Mouse (Mus musculus) liver, embryonic 11.5 days (tissue): ENCODE measurements at regions not wholly inside any gene's neighbourhood (a gene's known extent, or its start where the extent isn't known, plus 50 kb on each side); places are given as distances from the start of the nearest gene placed in this dataset.

ENCODE experiments used
- ATAC-seq: fragments of 200-750 bp; cut with Nextera tagmentation; replicated peaks from 2 replicates; pipeline ENCODE4 v1.8.0; 2017; ENCODE audit warnings: moderate number of reproducible peaks, mild to moderate bottlenecking, moderate TSS enrichment, moderate library complexity; ENCODE audit not compliant: low FRiP score
- DNase-seq: peaks from one replicate; pipeline ENCODE4 v3.0.0-alpha.2; 2017; ENCODE audit warnings: low spot score
- H3K27ac ChIP-seq: fragments of 300-500 bp; sonication (generic); 2 replicates; pipeline ENCODE4 v1.5.1; 2014; ENCODE audit warnings: mild to moderate bottlenecking, low read depth, low read length, control low read depth
- H3K27me3 ChIP-seq: fragments of 300-500 bp; sonication (generic); replicated peaks from 2 replicates; pipeline ENCODE4 v1.6.1; 2014; ENCODE audit warnings: low read length, mixed read lengths; ENCODE audit not compliant: control insufficient read depth, insufficient read depth
- H3K36me3 ChIP-seq: fragments of 300-500 bp; sonication (generic); 2 replicates; pipeline ENCODE4 v1.6.1; 2014; ENCODE audit warnings: mild to moderate bottlenecking, low read length, moderate library complexity, mixed read lengths; ENCODE audit not compliant: control insufficient read depth, insufficient read depth
- H3K4me1 ChIP-seq: fragments of 300-500 bp; sonication (generic); replicated peaks from 2 replicates; pipeline ENCODE4 v1.6.1; 2014; ENCODE audit warnings: low read length, mixed read lengths; ENCODE audit not compliant: control insufficient read depth, insufficient read depth
- H3K4me2 ChIP-seq: fragments of 300-500 bp; sonication (generic); 2 replicates; pipeline ENCODE4 v1.6.1; 2014; ENCODE audit warnings: mild to moderate bottlenecking, control low read depth, moderate library complexity
- H3K4me3 ChIP-seq: fragments of 300-500 bp; sonication (generic); 2 replicates; pipeline ENCODE4 v1.5.1; 2014; ENCODE audit warnings: low read depth, low read length, control low read depth
- H3K9ac ChIP-seq: fragments of 300-500 bp; sonication (generic); 2 replicates; pipeline ENCODE4 v1.6.1; 2014; ENCODE audit warnings: low read depth, low read length, control low read depth
- H3K9me3 ChIP-seq: fragments of 300-500 bp; sonication (generic); 2 replicates; pipeline ENCODE4 v1.6.1; 2016; ENCODE audit warnings: low read length, inconsistent platforms, mixed read lengths; ENCODE audit not compliant: control insufficient read depth
- WGBS: fragments of 180-500 bp; shearing (Covaris S2); extraction: QIAGEN DNeasy Blood & Tissue Kit; methylation state at CpG from one replicate; pipeline ENCODE4 v1.1.7; 2014; 5-methylcytosine and 5-hydroxymethylcytosine counted together

DNA sequence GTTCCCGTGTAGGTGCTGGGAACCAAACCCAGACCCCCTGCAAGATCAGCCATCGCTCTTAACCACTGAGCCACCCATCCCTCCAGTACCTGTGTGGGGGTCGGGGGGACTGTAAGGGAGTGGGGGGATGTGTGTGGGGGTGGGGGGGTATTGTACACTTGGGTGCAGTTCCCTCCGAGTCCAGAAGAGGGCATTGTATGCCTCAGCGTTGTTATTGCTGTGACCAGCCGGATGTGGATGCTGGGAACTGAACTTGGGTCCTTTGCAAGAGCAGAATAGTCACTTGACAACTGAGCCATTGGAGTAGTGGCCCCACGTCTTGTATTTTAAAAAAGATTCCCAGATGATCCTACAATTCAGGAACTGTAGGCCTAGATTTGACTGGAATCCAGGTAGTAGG, 64.2 kb upstream of the Sec14l1 start:
- Histone ChIP-seq H3K27me3 (no peaks in the 10 kb centered on the region), H3K27ac (no peak overlapping the region), H3K4me3 (no peak overlapping the region), H3K9me3 (no peaks in the 10 kb centered on the region; the same call in 1 of the 2 replicates), H3K4me1 (no peaks in the 10 kb centered on the region), H3K4me2 (no peak overlapping the region), H3K36me3 (no peaks in the 10 kb centered on the region), H3K9ac (no peak overlapping the region)
- ATAC-seq (no peak), DNase-seq (no peak)
- 81% methylated on average over 7 of the region's 7 CpGs for WGBS

DNA sequence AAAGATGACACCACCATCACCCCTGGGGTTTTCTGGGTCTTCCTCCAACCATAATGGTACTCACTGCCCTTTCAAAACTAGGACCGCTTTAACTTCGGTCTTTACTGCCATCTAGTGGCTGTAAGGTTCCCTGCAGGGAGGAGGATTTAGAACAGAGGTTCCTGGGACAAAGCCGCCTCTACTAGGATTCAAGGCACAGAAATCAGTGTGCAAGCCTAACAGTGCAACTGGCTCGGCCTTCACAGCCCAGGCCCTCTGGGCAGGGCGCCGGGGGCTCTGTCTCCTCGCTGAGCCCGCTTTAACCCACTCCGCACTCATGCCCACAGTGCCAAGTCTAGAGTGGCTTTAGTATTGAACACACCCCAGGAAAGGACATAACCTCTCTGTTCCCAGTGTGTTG, 58.0 kb upstream of the Sec14l1 start:
- no peak overlapping the region for H3K4me3 ChIP-seq
- peaks cover 11% of the 10 kb centered on the region; the same call in 1 of the 2 replicates for H3K4me1 ChIP-seq
- ATAC-seq (no peak), DNase-seq (peak; percentile 63)
- no peak overlapping the region for H3K9ac ChIP-seq
- H3K9me3 ChIP-seq = no peaks in the 10 kb centered on the region; the same call in 1 of the 2 replicates
- no peaks in the 10 kb centered on the region for H3K36me3 ChIP-seq
- no peak overlapping the region for H3K4me2 ChIP-seq
- no peaks in the 10 kb centered on the region for H3K27me3 ChIP-seq
- H3K27ac ChIP-seq = no peak overlapping the region
- WGBS = 15% methylated on average over 9 of the region's 9 CpGs

DNA sequence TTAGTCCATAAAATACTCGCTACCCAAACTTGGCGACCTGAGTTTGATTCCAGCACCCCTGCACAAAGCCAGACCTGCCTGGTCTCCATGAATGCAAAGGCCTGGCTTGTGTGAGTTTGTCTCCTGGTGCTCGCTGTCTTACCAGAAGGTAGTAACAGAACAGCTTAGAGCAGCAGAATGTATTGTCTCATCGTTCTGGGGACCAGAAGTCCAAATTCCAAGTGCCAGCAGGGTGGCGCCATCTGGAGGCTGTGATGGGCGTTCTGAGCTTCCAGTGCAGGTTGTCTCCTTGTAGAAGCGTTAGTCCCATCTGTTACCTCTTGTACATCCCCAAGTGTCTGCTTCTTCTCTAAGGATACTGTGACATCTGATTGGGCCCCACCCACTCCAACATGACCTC, 57.5 kb upstream of the Sec14l1 start:
- 38% methylated on average over 7 of the region's 7 CpGs for WGBS
- ATAC-seq = no peak
- H3K9me3 ChIP-seq = no peaks in the 10 kb centered on the region
- no peak overlapping the region for H3K4me2 ChIP-seq
- H3K9ac ChIP-seq = no peak overlapping the region
- H3K4me3 ChIP-seq = no peak overlapping the region
- no peak for DNase-seq
- no peaks in the 10 kb centered on the region for H3K27me3 ChIP-seq
- peaks cover 11% of the 10 kb centered on the region; the same call in 1 of the 2 replicates for H3K4me1 ChIP-seq
- no peak overlapping the region for H3K27ac ChIP-seq
- no peaks in the 10 kb centered on the region for H3K36me3 ChIP-seq

DNA sequence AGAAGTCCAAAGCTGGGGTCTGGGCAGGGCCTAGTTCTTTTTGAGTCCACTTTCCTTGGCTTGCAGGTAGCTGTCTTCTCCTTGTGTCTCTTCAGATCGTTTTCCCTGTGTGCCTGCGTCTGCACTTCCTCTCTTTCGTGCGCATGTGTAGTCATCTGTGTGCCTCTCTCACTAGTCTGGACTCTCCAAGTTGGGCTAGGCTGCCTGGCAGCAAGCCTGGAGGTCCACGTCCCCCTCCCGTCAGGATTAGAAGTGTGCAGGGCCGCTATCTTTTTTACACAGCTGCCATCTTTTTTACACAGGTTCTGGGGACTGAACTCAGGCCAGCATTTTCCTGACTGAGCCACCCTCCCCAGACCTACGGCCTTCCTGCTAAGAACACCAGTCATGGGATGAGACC, 55.8 kb upstream of the Sec14l1 start:
- Histone ChIP-seq H3K27me3 (no peaks in the 10 kb centered on the region; the same call in 1 of the 2 replicates), H3K9me3 (no peaks in the 10 kb centered on the region), H3K36me3 (no peaks in the 10 kb centered on the region), H3K9ac (no peak overlapping the region), H3K4me2 (no peak overlapping the region), H3K4me1 (peaks cover 11% of the 10 kb centered on the region; the same call in 1 of the 2 replicates), H3K4me3 (no peak overlapping the region), H3K27ac (0 out of 2 replicates have a peak overlapping the region, but pooled peaks have one; percentile 19)
- ATAC-seq (peak; percentile 37; the same call in 1 of the 2 replicates), DNase-seq (no peak)
- WGBS = 41% methylated on average over 8 of the region's 8 CpGs

DNA sequence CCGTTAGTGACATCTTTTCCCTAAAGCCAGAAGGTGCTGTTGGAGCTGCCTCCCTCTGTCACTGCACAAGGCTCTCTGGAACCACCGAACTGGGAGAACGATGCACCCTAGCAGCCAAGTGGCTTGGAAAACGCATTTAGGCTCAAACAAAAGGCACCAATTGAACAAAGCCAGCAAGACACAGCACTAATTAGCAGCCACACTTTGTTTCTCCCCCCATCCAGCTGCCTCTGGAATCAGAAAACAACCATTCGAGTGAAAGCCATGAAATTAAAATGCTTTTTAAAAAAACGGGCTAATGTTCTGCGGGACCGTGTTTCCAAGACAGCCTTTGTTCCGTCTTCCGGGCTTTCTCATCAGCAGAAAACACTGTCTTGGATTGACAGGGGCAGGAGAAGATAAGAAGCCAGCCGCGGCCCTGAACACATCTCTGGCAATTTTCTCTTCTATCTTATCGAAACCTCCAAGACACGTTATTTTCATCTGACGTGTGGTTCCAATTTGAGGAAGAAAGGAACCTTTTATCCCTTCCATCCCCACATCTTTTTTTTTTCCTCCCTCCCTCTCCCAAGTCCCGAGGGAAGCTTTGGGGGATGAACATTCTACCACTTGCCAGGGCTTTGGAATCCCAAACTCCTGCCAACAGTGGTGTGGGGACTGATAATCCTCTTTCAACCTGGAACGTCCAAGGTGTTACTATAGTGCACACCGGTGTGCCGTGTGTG, 54.8 kb upstream of the Sec14l1 start:
- Histone ChIP-seq H3K9me3 (no peaks in the 10 kb centered on the region), H3K4me2 (peak overlapping the region; percentile 62), H3K4me3 (no peak overlapping the region; the same call in 1 of the 2 replicates), H3K4me1 (peaks cover 11% of the 10 kb centered on the region), H3K27me3 (no peaks in the 10 kb centered on the region; the same call in 1 of the 2 replicates), H3K9ac (0 out of 2 replicates have a peak overlapping the region, but pooled peaks have one; percentile 47), H3K36me3 (no peaks in the 10 kb centered on the region), H3K27ac (peak overlapping the region; percentile 19; the same call in 1 of the 2 replicates)
- 14% methylated on average over 19 of the region's 19 CpGs for WGBS
- DNase-seq (no peak), ATAC-seq (peak; percentile 64; the same call in 1 of the 2 replicates)

DNA sequence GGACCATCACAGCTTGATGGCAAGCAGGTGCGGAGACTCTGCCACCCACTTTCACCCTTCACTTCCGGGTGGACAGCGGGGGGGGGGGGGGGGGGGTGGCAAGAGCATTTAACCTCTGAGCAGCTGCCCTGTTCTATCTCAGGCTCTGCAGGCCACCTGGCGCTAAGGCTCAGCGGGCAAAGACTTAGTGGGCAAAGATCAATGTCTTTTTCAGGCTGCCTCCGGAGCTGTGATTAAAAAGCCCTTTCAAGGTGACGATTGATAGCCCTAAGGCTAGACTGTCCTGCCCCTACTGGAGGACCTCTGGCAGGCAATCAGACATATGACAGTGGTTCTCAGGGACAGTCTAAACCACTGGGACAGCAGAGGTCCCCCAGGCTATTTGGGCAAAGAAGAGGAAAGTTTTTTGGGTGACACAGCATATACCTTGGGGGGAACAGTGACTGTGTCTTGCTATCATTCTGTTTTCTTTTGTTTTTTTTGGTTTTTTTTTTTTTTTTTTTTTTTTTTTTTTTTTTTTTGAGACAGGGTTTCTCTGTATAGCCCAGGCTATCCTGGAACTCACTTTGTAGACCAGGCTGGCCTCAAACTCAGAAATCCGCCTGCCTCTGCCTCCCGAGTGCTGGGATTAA, 54.1 kb upstream of the Sec14l1 start:
- H3K9ac ChIP-seq = no peak overlapping the region
- H3K27ac ChIP-seq = peak overlapping the region; percentile 16; the same call in 1 of the 2 replicates
- peaks cover 11% of the 10 kb centered on the region for H3K4me1 ChIP-seq
- 28% methylated on average over 9 of the region's 9 CpGs for WGBS
- no peaks in the 10 kb centered on the region for H3K9me3 ChIP-seq
- DNase-seq = no peak
- no peaks in the 10 kb centered on the region for H3K36me3 ChIP-seq
- peak overlapping the region; percentile 62 for H3K4me2 ChIP-seq
- ATAC-seq = peak; percentile 66
- no peaks in the 10 kb centered on the region; the same call in 1 of the 2 replicates for H3K27me3 ChIP-seq
- H3K4me3 ChIP-seq = no peak overlapping the region

DNA sequence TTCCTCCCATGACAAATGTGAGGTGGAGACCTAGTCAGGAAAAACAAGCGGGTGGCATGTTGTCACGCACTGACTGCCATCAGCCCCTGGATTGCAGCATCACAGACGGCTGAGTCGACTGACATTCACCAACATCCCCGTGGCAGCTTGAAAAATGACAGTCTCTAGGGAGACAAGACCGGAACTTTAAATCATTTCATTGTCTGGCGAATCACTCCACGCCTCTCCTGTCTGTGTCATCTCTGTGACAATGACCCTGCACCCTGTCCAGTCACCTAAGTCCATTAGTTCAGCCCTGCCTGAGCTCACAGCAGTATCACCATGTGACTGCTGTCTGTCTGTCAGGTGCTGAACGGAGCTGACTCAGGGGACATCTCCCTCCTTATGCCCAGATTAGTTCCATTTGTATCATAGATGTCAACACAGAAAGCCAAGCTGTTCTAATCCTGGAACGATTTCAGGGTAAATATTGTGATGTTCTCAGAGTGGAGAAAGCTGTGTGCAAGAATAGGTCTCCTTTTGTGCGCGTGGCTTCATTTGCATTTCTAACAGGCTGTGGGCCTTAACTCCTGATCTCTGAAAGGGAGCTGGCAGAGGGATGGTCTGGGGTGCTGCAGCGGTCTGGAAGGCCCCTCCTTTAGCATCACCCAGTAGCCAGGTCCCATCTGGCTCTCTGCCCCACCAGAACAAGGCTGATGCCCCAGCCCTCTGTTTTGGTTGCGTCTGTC, 52.0 kb upstream of the Sec14l1 start:
- no peaks in the 10 kb centered on the region for H3K36me3 ChIP-seq

More for the DNA sequence above, 52.0 kb upstream of the Sec14l1 start:
- Histone ChIP-seq H3K27ac (no peak overlapping the region), H3K9ac (no peak overlapping the region), H3K9me3 (no peaks in the 10 kb centered on the region), H3K4me1 (peaks cover 11% of the 10 kb centered on the region), H3K4me2 (no peak overlapping the region), H3K4me3 (no peak overlapping the region), H3K27me3 (no peaks in the 10 kb centered on the region; the same call in 1 of the 2 replicates)
- ATAC-seq (no peak), DNase-seq (no peak)
- WGBS = 70% methylated on average over 14 of the region's 14 CpGs
